ENCODE assay signal across 12 mouse cellular contexts in the genomic region with DNA sequence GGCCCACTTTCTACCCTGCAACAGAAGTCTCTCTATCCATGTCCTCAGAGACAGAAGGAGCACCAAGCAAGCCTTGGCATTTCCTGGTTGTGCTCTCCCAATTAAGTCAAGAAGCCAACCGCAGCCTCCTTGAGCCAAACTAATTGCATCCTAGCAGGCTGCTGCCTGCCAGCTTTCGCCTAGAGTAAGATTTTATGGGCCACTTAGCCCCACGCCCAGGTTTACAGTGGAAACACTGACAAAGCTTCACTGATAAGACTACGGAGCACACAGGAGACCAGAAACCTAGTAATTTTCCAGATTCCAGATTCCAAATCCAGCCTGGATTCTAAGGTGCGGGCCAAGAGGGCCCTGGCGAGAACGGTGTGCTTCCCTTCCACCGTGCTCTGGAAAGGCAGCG.
DNase-seq lines count a peak whose midpoint lies in the region; ATAC-seq lines count a peak whose summit lies in the region.
"Had no signal": no experiment of that assay in that cellular context is flagged by ENCODE, and none has a peak within 500 bp of the region (broad histone marks: within the 10 kb centered on the region; RNA-seq: fewer than 3 reads in every experiment).

No protein-coding gene starts in this region.

- H3K36me3 ChIP-seq in intestine, embryonic 16.5 days (ENCODE audit: control insufficient read depth, insufficient read depth, low read length), result no peaks in the 10 kb centered on the region

- peak; percentile 12 for DNase-seq in kidney, adult 11 months
- no peak for DNase-seq in kidney, postnatal 36 days
- peak; percentile 29 to 63 for DNase-seq in urinary bladder, adult 18-20 months (ENCODE audit: low spot score in 2 of 2)
- no peak for DNase-seq in urinary bladder, postnatal 4 days (ENCODE audit: low spot score in 2 of 2)
- peak; percentile 13 for DNase-seq in skeletal muscle tissue, adult 2 months (ENCODE audit: low read depth, low spot score)
- DNase-seq in Muller cell, postnatal 12 days (ENCODE audit: inconsistent ontology term), result no peak
- DNase-seq: cerebellum, adult 8-10 months; retina, postnatal 1 day had no signal

- no peaks in the 10 kb centered on the region for H3K9me3 ChIP-seq in intestine, embryonic 16.5 days (ENCODE audit: control insufficient read depth, low read length)

- no peak overlapping the region for H3K27ac ChIP-seq in intestine, embryonic 16.5 days (ENCODE audit: low read length)
- H3K27ac ChIP-seq: layer of hippocampus, adult 2 months; stomach, postnatal 0 days had no signal

- no peak overlapping the region for H3K4me3 ChIP-seq in intestine, embryonic 16.5 days (ENCODE audit: low read length)
- H3K4me3 ChIP-seq: layer of hippocampus, adult 2 months had no signal

- 49% methylated on average over 9 of the region's 9 CpGs for WGBS in intestine, embryonic 16.5 days

- H3K9ac ChIP-seq in intestine, embryonic 16.5 days (ENCODE audit: low read depth, low read length), result no peak overlapping the region

- peak; percentile 67 for ATAC-seq in intestine, embryonic 16.5 days
- ATAC-seq: midbrain, embryonic 16.5 days had no signal

- H3K4me1 ChIP-seq in intestine, embryonic 16.5 days (ENCODE audit: control insufficient read depth, insufficient read depth, low read length), result peaks cover 7% of the 10 kb centered on the region; the same call in 1 of the 2 replicates

- H3K4me2 ChIP-seq in intestine, embryonic 16.5 days (ENCODE audit: low read depth, low read length), result no peak overlapping the region

- H3K27me3 ChIP-seq in intestine, embryonic 16.5 days (replicated peaks; ENCODE audit: control insufficient read depth, insufficient read depth, low read length), result no peaks in the 10 kb centered on the region

Comparison
In these comparisons a context has a peak if more than half of its experiments do, and no peak if none do; other contexts are left out.
1. DNase-seq: peak in kidney, adult 11 months (single experiment), urinary bladder, adult 18-20 months (2 of 2) and skeletal muscle tissue, adult 2 months (single experiment); none in kidney, postnatal 36 days (0 of 2), urinary bladder, postnatal 4 days (0 of 2) and Muller cell, postnatal 12 days (single experiment).